Mouse (Mus musculus) heart, embryonic 13.5 days (tissue): ENCODE data around the gene Mfsd9. TPM values are rescaled to one million over a fixed set of nuclear protein-coding genes. Genes with fewer than 3 reads are reported as not detected.

ENCODE experiments used
- ATAC-seq: fragments of 200-750 bp; cut with Nextera tagmentation; 2 replicates; pipeline ENCODE4 v1.8.0; 2017; ENCODE audit warnings: moderate TSS enrichment; ENCODE audit not compliant: insufficient number of reproducible peaks, low FRiP score, low TSS enrichment; ENCODE audit errors: extremely low read depth
- H3K27ac ChIP-seq: fragments of 300-500 bp; sonication (generic); replicated peaks from 2 replicates; pipeline ENCODE4 v1.5.1; 2015; ENCODE audit warnings: moderate library complexity, mild to moderate bottlenecking, inconsistent platforms
- H3K27me3 ChIP-seq: fragments of 300-500 bp; sonication (generic); replicated peaks from 2 replicates; pipeline ENCODE4 v1.6.1; 2015; ENCODE audit warnings: mild to moderate bottlenecking, inconsistent platforms
- H3K36me3 ChIP-seq: fragments of 300-500 bp; sonication (generic); 2 replicates; pipeline ENCODE4 v1.6.1; 2015; ENCODE audit warnings: mild to moderate bottlenecking, inconsistent platforms
- H3K4me1 ChIP-seq: fragments of 300-500 bp; sonication (generic); 2 replicates; pipeline ENCODE4 v1.6.1; 2015; ENCODE audit warnings: inconsistent platforms
- H3K4me2 ChIP-seq: fragments of 300-500 bp; sonication (generic); 2 replicates; pipeline ENCODE4 v1.6.1; 2015; ENCODE audit warnings: inconsistent platforms, mild to moderate bottlenecking, moderate library complexity
- H3K4me3 ChIP-seq: fragments of 300-500 bp; sonication (generic); 2 replicates; pipeline ENCODE4 v1.5.1; 2015; ENCODE audit warnings: moderate library complexity, mild to moderate bottlenecking, inconsistent platforms
- H3K9ac ChIP-seq: fragments of 300-500 bp; sonication (generic); 2 replicates; pipeline ENCODE4 v1.6.1; 2015; ENCODE audit warnings: inconsistent platforms, mild to moderate bottlenecking, moderate library complexity
- H3K9me3 ChIP-seq: fragments of 300-500 bp; sonication (generic); 2 replicates; pipeline ENCODE4 v1.6.1; 2016; ENCODE audit warnings: inconsistent platforms
- WGBS: fragments of 180-500 bp; shearing (Covaris S2); methylation state at CpG from one replicate; pipeline ENCODE4 v1.1.7; 2015; ENCODE audit warnings: mixed read lengths; 5-methylcytosine and 5-hydroxymethylcytosine counted together
- polyA plus RNA-seq: library from polyadenylated mRNA; unstranded; fragments of >200 nt; fragmentation: Nextera tagmentation; extraction: Ambion mirVana; gene quantifications from 2 replicates; pipeline ENCODE4 v1.2.1, GENCODE M21; 2015

Mfsd9 gene
- polyA plus RNA-seq, 1 experiment from 2014 or later: 1.8 TPM

DNA sequence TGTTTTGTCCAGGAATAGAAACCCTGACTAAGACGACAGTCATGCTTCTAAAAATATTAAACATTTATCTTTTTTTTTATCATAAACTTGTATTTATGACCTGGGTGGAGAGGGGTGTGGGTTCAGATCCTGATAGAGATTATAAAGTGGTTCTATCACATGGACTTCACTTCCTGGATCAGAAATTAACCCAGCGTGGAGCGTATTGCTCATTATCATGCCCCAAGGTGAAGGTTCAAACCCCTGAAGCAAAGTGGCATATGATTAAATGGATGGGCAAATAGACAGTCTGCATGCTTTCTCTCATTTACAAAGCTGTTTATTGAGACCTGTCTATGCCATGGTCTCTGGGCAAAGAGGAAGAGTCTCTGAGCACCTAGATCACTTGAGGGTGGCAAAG lies 13.7 kb downstream of the Mfsd9 start:
- Histone ChIP-seq H3K27me3 (no peaks in the 10 kb centered on the region), H3K4me3 (no peak overlapping the region), H3K27ac (no peak overlapping the region), H3K9me3 (peaks cover 17% of the 10 kb centered on the region), H3K4me1 (no peaks in the 10 kb centered on the region), H3K4me2 (no peak overlapping the region), H3K9ac (no peak overlapping the region), H3K36me3 (peaks cover 48% of the 10 kb centered on the region)
- 72% methylated on average over 3 of the region's 3 CpGs for WGBS
- ATAC-seq: no peak

DNA sequence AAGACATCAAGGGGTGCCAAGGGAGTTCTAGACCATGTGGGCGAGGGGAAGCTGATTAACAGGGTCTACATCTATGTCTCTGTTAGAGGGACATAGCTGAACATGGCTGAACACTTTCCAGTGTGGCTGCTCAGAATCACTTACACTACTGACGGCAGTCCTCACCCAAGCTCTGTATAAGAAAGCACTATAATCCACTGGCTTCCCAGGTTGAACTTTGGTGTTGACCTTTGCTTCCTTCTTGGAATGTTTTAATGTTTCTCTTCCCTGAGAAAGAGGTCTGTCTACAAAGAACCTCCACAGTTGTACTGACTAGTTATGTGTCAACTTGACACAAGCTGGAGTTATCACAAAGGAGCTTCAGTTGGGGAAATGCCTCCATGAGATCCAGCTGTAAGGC lies 14.4 kb downstream of the Mfsd9 start:
- Histone ChIP-seq H3K27ac (no peak overlapping the region), H3K27me3 (no peaks in the 10 kb centered on the region), H3K9me3 (peaks cover 17% of the 10 kb centered on the region), H3K4me1 (no peaks in the 10 kb centered on the region), H3K4me3 (no peak overlapping the region), H3K36me3 (peaks cover 46% of the 10 kb centered on the region), H3K4me2 (no peak overlapping the region), H3K9ac (no peak overlapping the region)
- 60% methylated on average over 2 of the region's 2 CpGs for WGBS
- ATAC-seq: no peak

DNA sequence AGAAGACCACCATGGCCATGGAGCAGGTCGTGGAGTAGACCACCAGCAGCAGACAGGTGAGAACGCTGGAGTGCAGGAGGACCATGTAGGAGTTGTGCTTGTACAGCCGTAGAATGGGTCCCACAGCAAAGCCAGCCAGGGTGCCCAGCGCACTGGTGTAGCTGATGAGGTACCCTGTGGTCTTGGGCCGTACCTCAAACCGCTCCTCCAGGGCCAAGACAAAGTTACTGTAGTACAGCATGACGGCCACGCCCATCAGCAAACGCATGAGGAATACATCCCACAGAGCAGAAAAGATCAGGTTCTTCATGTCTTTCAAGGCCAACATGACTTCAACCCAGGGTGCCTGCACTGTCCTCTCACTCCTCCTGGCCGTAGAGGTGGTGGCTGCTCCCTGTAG lies 16.4 kb downstream of the Mfsd9 start:
- H3K27ac ChIP-seq: no peak overlapping the region
- H3K9ac ChIP-seq: no peak overlapping the region
- no peak for ATAC-seq
- H3K27me3 ChIP-seq: no peaks in the 10 kb centered on the region
- no peak overlapping the region for H3K4me2 ChIP-seq
- no peaks in the 10 kb centered on the region for H3K4me1 ChIP-seq
- H3K36me3 ChIP-seq: peaks cover 25% of the 10 kb centered on the region
- peaks cover 7% of the 10 kb centered on the region for H3K9me3 ChIP-seq
- H3K4me3 ChIP-seq: no peak overlapping the region
- WGBS: 82% methylated on average over 10 of the region's 10 CpGs

DNA sequence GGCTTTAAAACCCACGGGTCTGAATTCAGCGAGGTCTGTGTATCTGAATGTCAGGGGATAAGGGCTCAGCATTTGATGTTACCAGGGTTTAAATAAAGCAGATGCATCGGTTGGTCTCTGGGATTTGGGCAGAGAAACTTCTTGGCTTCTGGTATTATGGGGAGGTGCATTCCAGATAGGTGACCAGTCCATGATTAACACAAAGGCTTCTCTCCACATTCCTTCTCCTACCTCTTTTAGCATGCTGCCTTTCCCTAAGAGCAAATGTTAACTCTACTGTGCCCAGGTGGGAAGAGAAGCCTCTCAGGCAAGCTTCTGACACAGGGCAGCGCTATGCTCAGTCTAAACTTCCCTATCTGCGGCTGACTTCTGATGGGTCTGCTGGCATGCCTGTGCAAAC lies 17.3 kb downstream of the Mfsd9 start:
- H3K4me1 ChIP-seq: no peaks in the 10 kb centered on the region
- no peaks in the 10 kb centered on the region for H3K27me3 ChIP-seq
- 80% methylated on average over 5 of the region's 5 CpGs for WGBS
- no peak overlapping the region for H3K9ac ChIP-seq
- ATAC-seq: no peak
- no peak overlapping the region for H3K4me3 ChIP-seq
- H3K27ac ChIP-seq: no peak overlapping the region
- no peaks in the 10 kb centered on the region for H3K9me3 ChIP-seq
- H3K4me2 ChIP-seq: no peak overlapping the region
- peaks cover 18% of the 10 kb centered on the region for H3K36me3 ChIP-seq

GRCm38 (mm10) chr1:40771196-40771970 lies 19.1 kb downstream of the Mfsd9 start:
- H3K9ac ChIP-seq: no peak overlapping the region
- WGBS: 71% methylated on average over 7 of the region's 7 CpGs
- H3K27ac ChIP-seq: no peak overlapping the region
- ATAC-seq: no peak
- no peak overlapping the region for H3K4me3 ChIP-seq
- no peaks in the 10 kb centered on the region for H3K9me3 ChIP-seq
- H3K27me3 ChIP-seq: no peaks in the 10 kb centered on the region
- no peak overlapping the region for H3K4me2 ChIP-seq
- peaks cover 12% of the 10 kb centered on the region for H3K36me3 ChIP-seq
- H3K4me1 ChIP-seq: no peaks in the 10 kb centered on the region

GRCm38 (mm10) chr1:40769331-40769894 lies 21.1 kb downstream of the Mfsd9 start:
- ATAC-seq: no peak
- H3K27me3 ChIP-seq: no peaks in the 10 kb centered on the region
- 64% methylated on average over 4 of the region's 4 CpGs for WGBS
- no peaks in the 10 kb centered on the region for H3K4me1 ChIP-seq
- no peaks in the 10 kb centered on the region for H3K9me3 ChIP-seq
- no peak overlapping the region for H3K4me3 ChIP-seq
- no peak overlapping the region for H3K9ac ChIP-seq
- no peak overlapping the region for H3K27ac ChIP-seq
- H3K36me3 ChIP-seq: peaks cover 11% of the 10 kb centered on the region
- no peak overlapping the region for H3K4me2 ChIP-seq

GRCm38 (mm10) chr1:40768606-40769005 lies 21.9 kb downstream of the Mfsd9 start:
- Histone ChIP-seq H3K4me3 (no peak overlapping the region), H3K36me3 (peaks cover 3% of the 10 kb centered on the region), H3K9ac (no peak overlapping the region), H3K4me1 (no peaks in the 10 kb centered on the region), H3K4me2 (no peak overlapping the region), H3K27me3 (no peaks in the 10 kb centered on the region), H3K9me3 (no peaks in the 10 kb centered on the region), H3K27ac (no peak overlapping the region)
- 24% methylated on average over 6 of the region's 6 CpGs for WGBS
- ATAC-seq: no peak

DNA sequence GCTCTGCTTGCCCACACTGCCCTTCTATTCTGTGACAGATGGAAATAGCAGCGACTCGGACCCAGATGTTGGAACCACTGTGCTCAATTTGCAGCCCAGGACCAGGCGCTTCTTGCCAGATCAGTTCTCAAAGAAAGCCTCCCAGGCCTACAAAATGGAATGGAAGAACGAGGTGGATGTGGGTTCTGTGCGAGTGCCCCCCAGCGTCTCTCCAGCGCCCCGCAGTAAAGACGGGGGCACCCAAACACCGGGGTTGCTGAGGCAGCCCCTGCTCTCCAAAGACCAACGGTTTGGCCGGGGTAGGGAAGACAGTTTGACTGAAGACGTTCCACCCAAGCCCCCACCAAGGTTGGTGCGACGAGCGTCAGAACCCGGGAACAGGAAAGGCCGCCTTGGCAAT lies 22.9 kb downstream of the Mfsd9 start:
- no peaks in the 10 kb centered on the region for H3K4me1 ChIP-seq
- no peak overlapping the region for H3K9ac ChIP-seq
- H3K4me3 ChIP-seq: no peak overlapping the region
- H3K4me2 ChIP-seq: no peak overlapping the region
- H3K27me3 ChIP-seq: no peaks in the 10 kb centered on the region
- no peak for ATAC-seq
- H3K27ac ChIP-seq: no peak overlapping the region
- WGBS: 72% methylated on average over 18 of the region's 18 CpGs
- no peaks in the 10 kb centered on the region for H3K36me3 ChIP-seq
- no peaks in the 10 kb centered on the region for H3K9me3 ChIP-seq

DNA sequence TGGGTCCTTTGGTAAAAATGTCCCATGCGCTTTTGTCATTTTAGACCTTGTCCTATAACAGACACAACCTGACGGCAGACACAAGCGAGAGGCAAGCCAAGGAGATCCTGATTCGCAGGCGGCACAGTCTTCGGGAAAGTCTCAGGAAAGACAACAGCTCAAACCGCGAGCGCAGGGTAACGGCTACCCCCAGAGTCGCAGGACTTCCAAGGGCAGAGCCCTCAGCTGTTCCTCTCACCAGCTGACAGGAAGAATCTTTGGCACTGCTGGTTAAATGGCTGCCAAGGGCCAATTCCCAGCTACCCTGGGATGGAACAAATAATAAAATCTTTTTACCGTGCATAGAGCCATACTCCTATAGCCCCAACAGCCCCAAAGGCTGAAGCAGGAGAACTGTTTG lies 25.0 kb downstream of the Mfsd9 start:
- 85% methylated on average over 12 of the region's 12 CpGs for WGBS
- Histone ChIP-seq H3K4me1 (no peaks in the 10 kb centered on the region), H3K9me3 (no peaks in the 10 kb centered on the region), H3K4me2 (no peak overlapping the region), H3K4me3 (no peak overlapping the region), H3K36me3 (no peaks in the 10 kb centered on the region), H3K27ac (no peak overlapping the region), H3K27me3 (no peaks in the 10 kb centered on the region), H3K9ac (no peak overlapping the region)
- no peak for ATAC-seq

DNA sequence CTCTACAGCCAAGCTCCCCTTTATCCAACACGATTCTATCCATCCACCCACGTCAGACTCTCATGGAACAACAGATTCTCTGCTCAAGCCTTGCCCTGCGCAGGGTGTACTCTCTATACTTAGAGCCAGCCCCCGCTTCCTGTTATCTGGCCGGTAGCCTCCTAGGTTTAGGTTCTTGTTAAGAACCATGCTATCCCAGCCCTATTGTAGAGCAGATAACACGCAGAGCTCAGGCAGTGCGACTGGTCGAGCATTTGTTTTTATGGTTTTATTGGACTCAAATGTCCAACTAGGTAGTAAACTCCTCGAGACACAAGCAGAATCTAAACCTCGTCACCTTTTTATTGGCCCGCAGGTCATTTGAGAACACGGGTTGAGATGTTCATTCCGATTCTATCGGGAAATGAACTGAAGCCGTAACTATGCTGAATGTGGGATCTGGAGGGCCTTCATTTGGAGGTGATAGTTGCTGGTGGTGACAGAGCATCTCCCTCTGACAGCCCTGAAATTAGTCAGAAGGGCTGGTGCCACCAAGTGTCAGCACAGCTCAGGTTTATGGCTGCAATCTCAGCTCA lies 25.7 kb downstream of the Mfsd9 start:
- Histone ChIP-seq H3K27ac (no peak overlapping the region), H3K9me3 (no peaks in the 10 kb centered on the region), H3K4me1 (no peaks in the 10 kb centered on the region), H3K27me3 (no peaks in the 10 kb centered on the region), H3K9ac (no peak overlapping the region), H3K4me3 (no peak overlapping the region), H3K4me2 (no peak overlapping the region), H3K36me3 (no peaks in the 10 kb centered on the region)
- 66% methylated on average over 15 of the region's 15 CpGs for WGBS
- no peak for ATAC-seq

GRCm38 (mm10) chr1:40764042-40764441 lies 26.4 kb downstream of the Mfsd9 start:
- Histone ChIP-seq H3K9ac (no peak overlapping the region), H3K4me2 (no peak overlapping the region), H3K4me3 (no peak overlapping the region), H3K27ac (no peak overlapping the region), H3K4me1 (no peaks in the 10 kb centered on the region), H3K9me3 (no peaks in the 10 kb centered on the region), H3K27me3 (no peaks in the 10 kb centered on the region), H3K36me3 (no peaks in the 10 kb centered on the region)
- WGBS: 76% methylated on average over 1 of the region's 1 CpGs
- no peak for ATAC-seq
